Mouse (Mus musculus) small intestine, adult 2 months (tissue): ENCODE measurements around the gene Satb2. TPM values are rescaled to one million over a fixed set of nuclear protein-coding genes. Genes with fewer than 3 reads are reported as not detected.
A peak's percentile ranks its signal among the peaks of the same experiment; 100 is the strongest.

Source experiments
- H3K27ac ChIP-seq: fragments of 200-500 bp; 2 replicates; pipeline ENCODE4 v1.5.1; 2012; ENCODE audit warnings: low read depth, low read length, control low read depth, inconsistent platforms; ENCODE audit not compliant: insufficient read depth
- H3K27me3 ChIP-seq: fragments of 200-500 bp; 2 replicates; pipeline ENCODE4 v1.6.1; 2012; ENCODE audit warnings: mild to moderate bottlenecking, moderate library complexity, low read length, inconsistent platforms; ENCODE audit not compliant: control insufficient read depth, insufficient read depth
- H3K36me3 ChIP-seq: fragments of 200-500 bp; 2 replicates; pipeline ENCODE4 v1.6.1; 2012; ENCODE audit warnings: mild to moderate bottlenecking, low read length, control low read depth, inconsistent platforms; ENCODE audit not compliant: control insufficient read depth, insufficient read depth
- H3K4me1 ChIP-seq: fragments of 200-500 bp; 2 replicates; pipeline ENCODE4 v1.6.1; 2012; ENCODE audit warnings: low read length, inconsistent platforms, mixed read lengths; ENCODE audit not compliant: control insufficient read depth, insufficient read depth, insufficient read length
- H3K4me3 ChIP-seq: fragments of 200-500 bp; 2 replicates; pipeline ENCODE4 v1.5.1; 2012; ENCODE audit warnings: low read depth, mild to moderate bottlenecking, control low read depth, inconsistent platforms, low read length, moderate library complexity
- CTCF ChIP-seq: fragments of 200-500 bp; IDR thresholded peaks from 2 replicates; pipeline ENCODE4 v1.5.1; 2012; ENCODE audit warnings: low read depth, mild to moderate bottlenecking, control low read depth, inconsistent platforms, low read length, moderate library complexity, mixed read lengths; ENCODE audit not compliant: insufficient replicate concordance, insufficient read length; ENCODE audit errors: extremely low read depth
- POLR2A ChIP-seq: fragments of 200-500 bp; IDR thresholded peaks from 2 replicates; pipeline ENCODE4 v1.6.1; 2012; ENCODE audit warnings: low read depth, mild to moderate bottlenecking, control low read depth, inconsistent platforms, low read length, moderate library complexity
- WGBS: fragments of 180-500 bp; shearing (Covaris S2); methylation state at CpG from one replicate; pipeline ENCODE4 v1.1.7; 2018; 5-methylcytosine and 5-hydroxymethylcytosine counted together
- polyA plus RNA-seq: library from polyadenylated mRNA; depleted of rRNA; stranded (reverse); fragments of >200 nt; gene quantifications from 2 replicates; pipeline ENCODE4 v1.2.3, GENCODE M21; 2012; rRNA removed

The Satb2 gene
- polyA plus RNA-seq, result 0.20 and 5.2 TPM in 2 replicates

DNA sequence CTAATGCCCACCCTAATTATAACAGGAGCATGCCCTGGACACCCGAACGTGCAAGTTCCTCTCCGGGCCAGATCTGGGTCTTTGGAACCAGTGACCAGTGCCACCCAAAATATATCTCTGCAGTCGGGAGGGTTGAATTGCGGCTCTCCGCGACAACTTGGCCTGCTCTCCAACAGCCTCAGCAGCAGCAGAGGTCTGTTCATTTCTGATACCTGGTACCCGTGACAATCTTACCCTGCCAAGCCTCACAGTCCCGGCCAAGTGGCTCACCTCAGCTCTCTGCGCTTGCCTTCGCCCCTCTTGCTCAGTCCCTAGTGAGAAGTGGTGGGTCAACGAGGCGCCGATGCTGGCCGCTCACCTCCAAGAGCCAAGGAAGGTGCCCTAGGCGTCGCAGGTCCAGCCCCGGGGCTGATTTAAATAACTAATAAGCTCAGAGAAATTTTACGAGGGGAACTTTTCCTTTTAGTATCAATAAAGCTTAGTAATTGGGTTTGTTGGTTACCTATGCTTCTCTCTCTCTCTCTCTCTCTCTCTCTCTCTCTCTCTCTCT, at the start of gene Satb2:
Gene Satb2 (minus strand): TSS at position 500 of the 550 bp plus-strand sequence.
- H3K27ac ChIP-seq, result no peak within 1 kb of the TSS
- H3K4me1 ChIP-seq, result peaks cover 3% of the 10 kb centered on the region
- peaks cover 56% of the 10 kb centered on the region for H3K27me3 ChIP-seq
- 18% methylated on average over 19 of the region's 19 CpGs for WGBS
- H3K4me3 ChIP-seq, result peak within 1 kb of the TSS; percentile 42
- TF ChIP-seq POLR2A, result no peak
- TF ChIP-seq CTCF, result no peak
- H3K36me3 ChIP-seq, result no peaks in the 10 kb centered on the region

DNA sequence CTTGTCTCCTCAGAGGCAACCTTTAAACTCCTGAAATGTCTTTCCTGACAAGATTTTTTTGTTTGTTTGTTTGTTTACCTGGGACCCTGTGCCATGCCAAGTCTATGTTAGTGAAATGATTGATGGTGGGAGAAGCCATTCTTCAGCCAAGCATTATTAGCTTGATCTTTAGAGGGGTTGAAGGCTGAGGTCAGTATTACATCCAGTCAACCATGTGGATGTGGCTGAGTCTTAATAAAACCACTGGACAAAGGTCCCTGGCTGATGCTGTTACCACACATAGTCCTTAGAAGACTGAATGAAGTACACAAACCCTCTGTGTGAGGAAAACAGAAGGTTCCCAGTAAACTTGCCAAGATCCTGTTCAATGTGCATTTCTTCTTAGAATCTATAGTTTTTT, 40.5 kb upstream of the Satb2 start:
- Histone ChIP-seq H3K27ac (no peak overlapping the region), H3K36me3 (no peaks in the 10 kb centered on the region), H3K4me1 (no peaks in the 10 kb centered on the region), H3K4me3 (no peak overlapping the region), H3K27me3 (no peaks in the 10 kb centered on the region)
- TF ChIP-seq POLR2A (no peak), CTCF (no peak)

DNA sequence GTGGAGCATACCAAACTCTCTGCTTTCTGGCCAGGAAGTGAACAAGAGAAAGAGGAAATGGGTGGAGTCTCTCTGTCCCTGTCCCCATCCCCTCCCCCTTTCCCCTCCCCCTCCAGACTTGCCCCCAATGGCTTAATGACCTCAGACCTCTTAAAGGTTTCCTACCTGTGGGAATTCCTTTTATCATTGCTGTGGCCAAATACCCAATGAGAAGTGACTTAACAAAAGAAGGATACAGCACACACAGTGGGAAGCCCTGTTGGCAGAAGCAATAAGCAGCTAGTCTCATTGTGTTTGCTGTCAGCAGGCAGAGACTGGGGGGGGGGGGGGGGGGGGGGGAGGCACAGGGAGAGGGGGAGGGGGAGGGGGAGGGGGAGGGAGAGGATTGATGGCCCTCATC, 35.4 kb upstream of the Satb2 start:
- no peak overlapping the region for H3K27ac ChIP-seq
- TF ChIP-seq POLR2A (no peak), CTCF (no peak)
- H3K4me1 ChIP-seq, result no peaks in the 10 kb centered on the region
- no peak overlapping the region for H3K4me3 ChIP-seq
- no peaks in the 10 kb centered on the region for H3K27me3 ChIP-seq
- no peaks in the 10 kb centered on the region for H3K36me3 ChIP-seq

DNA sequence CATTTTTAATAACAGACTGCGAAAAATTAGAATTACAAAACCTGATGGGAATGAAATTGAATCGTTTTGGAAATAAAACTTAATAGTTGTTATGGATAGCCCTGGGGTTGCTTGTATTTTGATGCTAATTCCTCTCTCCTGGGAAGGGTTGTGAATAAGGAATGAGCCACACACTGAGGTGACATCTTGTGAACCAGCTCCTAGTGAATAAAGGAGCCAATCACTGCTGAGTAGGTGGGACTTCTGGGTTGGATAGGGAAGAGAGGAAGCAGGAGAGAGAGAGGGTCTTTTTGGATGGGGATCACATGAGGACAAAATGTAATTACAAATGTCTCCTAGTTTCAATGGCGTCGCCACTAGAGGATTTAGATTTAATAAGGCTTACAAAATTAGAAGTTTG, 30.7 kb upstream of the Satb2 start:
- Histone ChIP-seq H3K27me3 (no peaks in the 10 kb centered on the region), H3K27ac (no peak overlapping the region), H3K36me3 (no peaks in the 10 kb centered on the region), H3K4me3 (no peak overlapping the region), H3K4me1 (no peaks in the 10 kb centered on the region)
- WGBS, result 71% methylated on average over 4 of the region's 4 CpGs
- TF ChIP-seq CTCF, result no peak
- TF ChIP-seq POLR2A, result no peak

DNA sequence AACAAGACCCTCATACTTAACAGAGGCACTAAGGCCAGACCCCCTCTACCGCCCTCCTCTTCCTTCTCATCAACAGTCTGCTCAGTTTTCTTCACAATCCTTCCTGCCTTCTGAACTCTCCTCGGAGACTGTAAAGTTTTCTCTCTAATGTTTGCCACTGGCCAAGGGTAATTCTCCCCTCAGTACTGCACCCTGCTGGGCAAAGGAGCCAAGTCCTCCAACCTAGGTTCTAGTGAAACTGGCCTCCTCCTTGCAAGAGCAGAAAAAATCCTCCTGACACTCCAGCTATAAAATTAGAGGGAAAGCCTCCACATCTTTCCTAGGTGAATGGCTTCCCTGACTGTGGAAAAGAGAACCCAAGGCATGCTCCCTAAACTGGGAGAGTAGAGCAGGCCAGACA, 16.6 kb upstream of the Satb2 start:
- no peak for TF ChIP-seq POLR2A
- TF ChIP-seq CTCF, result peak; percentile 23; the same call in 1 of the 2 replicates
- WGBS, result 54% methylated on average over 2 of the region's 2 CpGs
- Histone ChIP-seq H3K36me3 (no peaks in the 10 kb centered on the region), H3K27me3 (no peaks in the 10 kb centered on the region), H3K27ac (no peak overlapping the region), H3K4me1 (no peaks in the 10 kb centered on the region), H3K4me3 (no peak overlapping the region)

DNA sequence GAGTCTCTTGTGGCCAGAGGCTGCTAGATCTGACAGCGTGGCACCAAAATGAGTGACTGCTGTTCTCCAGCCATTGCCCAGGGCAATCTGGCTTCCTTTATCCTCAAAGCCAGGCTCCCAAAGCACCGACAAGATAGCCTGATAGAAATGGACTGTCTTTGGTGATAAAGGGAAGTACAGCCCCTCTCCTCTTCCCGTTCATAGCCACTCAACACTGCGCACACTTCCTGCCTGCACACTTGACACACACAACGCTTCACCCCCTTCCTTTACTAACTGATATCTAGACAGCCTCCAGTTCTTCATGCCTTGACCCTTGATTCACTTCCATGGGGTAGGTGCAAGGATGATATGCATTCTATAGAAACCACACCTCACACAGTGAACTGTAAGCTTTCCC, 13.9 kb upstream of the Satb2 start:
- Histone ChIP-seq H3K27ac (no peak overlapping the region), H3K27me3 (no peaks in the 10 kb centered on the region), H3K4me3 (no peak overlapping the region), H3K4me1 (no peaks in the 10 kb centered on the region), H3K36me3 (no peaks in the 10 kb centered on the region)
- 62% methylated on average over 5 of the region's 5 CpGs for WGBS
- TF ChIP-seq CTCF (no peak), POLR2A (no peak)

DNA sequence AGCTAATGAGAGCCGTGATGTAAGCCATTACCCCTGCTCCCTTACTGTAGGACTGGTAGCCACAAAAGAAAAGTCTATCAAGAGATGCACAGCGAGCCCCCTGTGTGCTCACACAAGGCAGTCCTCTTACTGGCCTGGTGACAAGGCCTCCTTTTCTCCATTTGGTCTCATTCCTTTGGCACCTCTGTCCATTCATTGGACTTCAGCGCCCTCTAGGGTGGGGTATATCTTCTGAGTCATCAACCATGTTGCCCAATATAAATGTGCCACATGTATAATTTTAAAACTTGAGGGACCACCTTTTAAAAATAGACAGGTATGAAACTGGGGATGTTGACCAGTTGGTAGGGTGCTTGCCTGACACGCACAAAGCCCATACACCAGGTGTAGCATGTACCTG, 13.2 kb upstream of the Satb2 start:
- H3K36me3 ChIP-seq, result no peaks in the 10 kb centered on the region
- no peak for TF ChIP-seq POLR2A
- 0 out of 2 replicates have a peak, but pooled peaks have one; percentile 26 for TF ChIP-seq CTCF
- no peaks in the 10 kb centered on the region for H3K27me3 ChIP-seq
- H3K4me1 ChIP-seq, result no peaks in the 10 kb centered on the region
- 62% methylated on average over 4 of the region's 4 CpGs for WGBS
- no peak overlapping the region for H3K27ac ChIP-seq
- H3K4me3 ChIP-seq, result no peak overlapping the region
